Mouse (Mus musculus): ENCODE results near the gene Ccdc181.
"Not testable (repeated sequence)": the region's sequence is repeated elsewhere in the genome, so short reads cannot be mapped to it uniquely, and the experiment has no call there.

Ccdc181 gene

GRCm38 (mm10) chr1:164275455-164275954 is at the start of gene Ccdc181:
Gene Ccdc181, plus strand, starts transcription at chr1:164275585.
- DNase-seq (ENCODE audit: low read depth, low spot score): peak; percentile 86

- DNase-seq (ENCODE audit: low read depth, low spot score): not testable (repeated sequence)
These were observed 43.3 kb upstream of the Ccdc181 start for GRCm38 (mm10) chr1:164231937-164232570.

GRCm38 (mm10) chr1:164233447-164233846 is 41.9 kb upstream of the Ccdc181 start:
- no peak for DNase-seq (ENCODE audit: low read depth, low spot score)

- no peak for DNase-seq (ENCODE audit: low read depth, low spot score)
These were observed 40.3 kb upstream of the Ccdc181 start for GRCm38 (mm10) chr1:164235078-164235477.

GRCm38 (mm10) chr1:164236078-164236477 is 39.3 kb upstream of the Ccdc181 start:
- DNase-seq (ENCODE audit: low read depth, low spot score): no peak

GRCm38 (mm10) chr1:164241494-164241893 is 33.9 kb upstream of the Ccdc181 start:
- no peak for DNase-seq (ENCODE audit: low read depth, low spot score)

GRCm38 (mm10) chr1:164242809-164243208 is 32.6 kb upstream of the Ccdc181 start:
- no peak for DNase-seq (ENCODE audit: low read depth, low spot score)

GRCm38 (mm10) chr1:164247442-164247841 is 27.9 kb upstream of the Ccdc181 start:
- no peak for DNase-seq (ENCODE audit: low read depth, low spot score)

- no peak for DNase-seq (ENCODE audit: low read depth, low spot score)
These were observed 27.4 kb upstream of the Ccdc181 start for GRCm38 (mm10) chr1:164247971-164248370.

- peak; percentile 96 for DNase-seq (ENCODE audit: low read depth, low spot score)
These were observed 26.7 kb upstream of the Ccdc181 start, which contains the start of gene Slc19a2 for GRCm38 (mm10) chr1:164248465-164249331. Gene Slc19a2, plus strand, starts transcription at chr1:164249046.

GRCm38 (mm10) chr1:164249332-164249711 is 26.1 kb upstream of the Ccdc181 start:
- DNase-seq (ENCODE audit: low read depth, low spot score): no peak

GRCm38 (mm10) chr1:164250391-164251150 is 24.8 kb upstream of the Ccdc181 start:
- no peak for DNase-seq (ENCODE audit: low read depth, low spot score)

- no peak for DNase-seq (ENCODE audit: low read depth, low spot score)
These were observed 23.9 kb upstream of the Ccdc181 start for GRCm38 (mm10) chr1:164251438-164251837.

GRCm38 (mm10) chr1:164252551-164252950 is 22.8 kb upstream of the Ccdc181 start:
- no peak for DNase-seq (ENCODE audit: low read depth, low spot score)

- DNase-seq (ENCODE audit: low read depth, low spot score): no peak
These were observed 20.5 kb upstream of the Ccdc181 start for GRCm38 (mm10) chr1:164254836-164255235.

- no peak for DNase-seq (ENCODE audit: low read depth, low spot score)
These were observed 15.0 kb upstream of the Ccdc181 start for GRCm38 (mm10) chr1:164260171-164261028.

- DNase-seq (ENCODE audit: low read depth, low spot score): no peak
These were observed 13.8 kb upstream of the Ccdc181 start for GRCm38 (mm10) chr1:164261553-164261952.

- no peak for DNase-seq (ENCODE audit: low read depth, low spot score)
These were observed 4.4 kb upstream of the Ccdc181 start for GRCm38 (mm10) chr1:164270941-164271340.

- DNase-seq (ENCODE audit: low read depth, low spot score): no peak
These were observed 1.7 kb upstream of the Ccdc181 start for GRCm38 (mm10) chr1:164273659-164274058.

GRCm38 (mm10) chr1:164276552-164276951 is 1.2 kb downstream of the Ccdc181 start:
- DNase-seq (ENCODE audit: low read depth, low spot score): no peak

- DNase-seq (ENCODE audit: low read depth, low spot score): no peak
These were observed 3.9 kb downstream of the Ccdc181 start for GRCm38 (mm10) chr1:164279332-164279731.

Data from retina, adult 2 months (tissue).